9 mouse cellular contexts compared by ENCODE assay signal in genomic region chr9:63927340-63928049, GRCm38 (mm10).
A peak's percentile ranks its signal among the peaks of the same experiment; 100 is the strongest.
DNase-seq lines count a peak whose midpoint lies in the region; ATAC-seq and TF ChIP-seq lines count a peak whose summit lies in the region.
"Had no signal": no experiment of that assay in that cellular context is flagged by ENCODE, and none has a peak within 500 bp of the region (broad histone marks: within the 10 kb centered on the region; RNA-seq: fewer than 3 reads in every experiment).

No protein-coding gene starts in this region.

- TF ChIP-seq EP300 in ES-Bruce4 (IDR thresholded peaks at IDR 0.05; ENCODE audit: insufficient read depth, low read depth, low read length), result no peak

- no peaks in the 10 kb centered on the region for H3K27me3 ChIP-seq in ES-Bruce4 (ENCODE audit: control insufficient read depth, insufficient read depth, low read length, poor library complexity, severe bottlenecking)
- peaks cover 12% of the 10 kb centered on the region for H3K27me3 ChIP-seq in hindbrain, embryonic 14.5 days (ENCODE audit: control insufficient read depth, insufficient read depth, low read length)
- H3K27me3 ChIP-seq in liver, embryonic 13.5 days, result peaks cover 47% of the 10 kb centered on the region
- H3K27me3 ChIP-seq in neural tube, embryonic 13.5 days, result peaks cover 17% of the 10 kb centered on the region

- no peaks in the 10 kb centered on the region for H3K9me3 ChIP-seq in ES-Bruce4 (replicated peaks; ENCODE audit: control insufficient read depth, insufficient read depth, low read length, poor library complexity, severe bottlenecking)
- no peaks in the 10 kb centered on the region for H3K9me3 ChIP-seq in hindbrain, embryonic 14.5 days (ENCODE audit: control insufficient read depth, low read length)
- no peaks in the 10 kb centered on the region for H3K9me3 ChIP-seq in liver, embryonic 13.5 days (replicated peaks)
- no peaks in the 10 kb centered on the region for H3K9me3 ChIP-seq in neural tube, embryonic 13.5 days
- H3K9me3 ChIP-seq: megakaryocyte, embryonic 14.5 days had no signal

- peak; percentile 15 to 36 for DNase-seq in cerebellum, adult 18-20 months
- peak; percentile 79 for DNase-seq in gastrocnemius, adult 2 months
- no peak for DNase-seq in hindbrain, embryonic 14.5 days (ENCODE audit: low spot score)
- no peak for DNase-seq in liver, embryonic 13.5 days
- no peak for DNase-seq in layer of hippocampus, postnatal 36 days

- H3K27ac ChIP-seq in ES-Bruce4 (ENCODE audit: insufficient read depth, low read length), result no peak overlapping the region
- peak overlapping the region; percentile 86 for H3K27ac ChIP-seq in gastrocnemius, adult 2 months
- no peak overlapping the region for H3K27ac ChIP-seq in hindbrain, embryonic 14.5 days
- no peak overlapping the region for H3K27ac ChIP-seq in liver, embryonic 13.5 days
- H3K27ac ChIP-seq in neural tube, embryonic 13.5 days (replicated peaks), result no peak overlapping the region

- no peak for ATAC-seq in hindbrain, embryonic 14.5 days (ENCODE audit: low FRiP score)
- ATAC-seq in liver, embryonic 13.5 days (ENCODE audit: low read depth), result no peak
- no peak for ATAC-seq in neural tube, embryonic 13.5 days (ENCODE audit: low read depth)
- no peak for ATAC-seq in CD4-positive, CD25-positive, alpha-beta regulatory T cell, adult 4 months

- H3K4me1 ChIP-seq in ES-Bruce4 (ENCODE audit: control insufficient read depth, insufficient read depth, low read length), result no peaks in the 10 kb centered on the region
- peaks cover 14% of the 10 kb centered on the region for H3K4me1 ChIP-seq in hindbrain, embryonic 14.5 days (replicated peaks; ENCODE audit: control insufficient read depth, insufficient read depth, low read length)
- H3K4me1 ChIP-seq in liver, embryonic 13.5 days (replicated peaks), result peaks cover 8% of the 10 kb centered on the region
- peaks cover 23% of the 10 kb centered on the region for H3K4me1 ChIP-seq in neural tube, embryonic 13.5 days (replicated peaks)

- TF ChIP-seq POLR2A in ES-Bruce4 (IDR thresholded peaks at IDR 0.05; ENCODE audit: insufficient read depth, low read length), result no peak

- peak overlapping the region; percentile 43 for H3K4me2 ChIP-seq in hindbrain, embryonic 14.5 days (replicated peaks)
- peak overlapping the region; percentile 43 for H3K4me2 ChIP-seq in liver, embryonic 13.5 days
- peak overlapping the region; percentile 52 for H3K4me2 ChIP-seq in neural tube, embryonic 13.5 days

- no peaks in the 10 kb centered on the region for H3K36me3 ChIP-seq in ES-Bruce4 (ENCODE audit: control insufficient read depth, insufficient read depth, low read length, poor library complexity, severe bottlenecking)
- H3K36me3 ChIP-seq in hindbrain, embryonic 14.5 days (replicated peaks; ENCODE audit: control insufficient read depth, insufficient read depth), result no peaks in the 10 kb centered on the region
- H3K36me3 ChIP-seq in liver, embryonic 13.5 days, result no peaks in the 10 kb centered on the region
- H3K36me3 ChIP-seq in neural tube, embryonic 13.5 days, result no peaks in the 10 kb centered on the region

- peak overlapping the region; percentile 38 for H3K4me3 ChIP-seq in ES-Bruce4 (ENCODE audit: low read depth, low read length)
- H3K4me3 ChIP-seq in gastrocnemius, adult 2 months, result peak overlapping the region; percentile 65
- peak overlapping the region; percentile 20 for H3K4me3 ChIP-seq in hindbrain, embryonic 14.5 days (replicated peaks; ENCODE audit: low read length)
- H3K4me3 ChIP-seq in liver, embryonic 13.5 days (replicated peaks), result peak overlapping the region; percentile 14; the same call in 1 of the 2 replicates
- peak overlapping the region; percentile 17 for H3K4me3 ChIP-seq in neural tube, embryonic 13.5 days
- H3K4me3 ChIP-seq: megakaryocyte, embryonic 14.5 days had no signal

- intact Hi-C loops in gastrocnemius, adult 2 months (cut with DNase I), result no loop called here

- peak overlapping the region; percentile 70 for H3K9ac ChIP-seq in ES-Bruce4 (ENCODE audit: low read depth, poor library complexity, severe bottlenecking)
- peak overlapping the region; percentile 51; the same call in 1 of the 2 replicates for H3K9ac ChIP-seq in hindbrain, embryonic 14.5 days
- peak overlapping the region; percentile 43 for H3K9ac ChIP-seq in liver, embryonic 13.5 days
- peak overlapping the region; percentile 59 for H3K9ac ChIP-seq in neural tube, embryonic 13.5 days

- WGBS in hindbrain, embryonic 14.5 days, result 4% methylated on average over 34 of the region's 34 CpGs
- 14% methylated on average over 34 of the region's 34 CpGs for WGBS in liver, embryonic 13.5 days (ENCODE audit: insufficient replicate concordance)
- 8% methylated on average over 34 of the region's 34 CpGs for WGBS in neural tube, embryonic 13.5 days

- no peak for TF ChIP-seq CTCF in ES-Bruce4 (IDR thresholded peaks at IDR 0.05; ENCODE audit: low read depth, low read length)
- no peak for TF ChIP-seq CTCF in gastrocnemius, adult 2 months (IDR thresholded peaks at IDR 0.05)

Comparison
In these comparisons a context has a peak if more than half of its experiments do, and no peak if none do; other contexts are left out.
1. H3K4me3 ChIP-seq: peak in every context shown above with its lines; median percentile 65 in gastrocnemius, adult 2 months; 38 in ES-Bruce4; 20 in hindbrain, embryonic 14.5 days; 17 in neural tube, embryonic 13.5 days; 14 in liver, embryonic 13.5 days.
2. DNase-seq: peak in cerebellum, adult 18-20 months (2 of 2) and gastrocnemius, adult 2 months (single experiment); none in hindbrain, embryonic 14.5 days (single experiment), liver, embryonic 13.5 days (single experiment) and layer of hippocampus, postnatal 36 days (0 of 2).
3. Peak in every context shown above with its lines, with median percentiles within 50 percentile points of each other: H3K9ac ChIP-seq and H3K4me2 ChIP-seq.